Mouse (Mus musculus): ENCODE results near the gene Drg1.
A peak's percentile ranks its signal among the peaks of the same experiment; 100 is the strongest.
"Not testable (repeated sequence)": the region's sequence is repeated elsewhere in the genome, so short reads cannot be mapped to it uniquely, and the experiment has no call there.

The Drg1 gene

GRCm38 (mm10) chr11:3223105-3223504 is 43.1 kb downstream of the Drg1 start:
- no peaks in the 10 kb centered on the region for H3K9me3 ChIP-seq (ENCODE audit: low read length)
- no peaks in the 10 kb centered on the region for H3K27me3 ChIP-seq (ENCODE audit: insufficient read depth, low read length)
- peaks cover 90% of the 10 kb centered on the region for H3K36me3 ChIP-seq (ENCODE audit: insufficient read depth, low read length)
- TF ChIP-seq CTCF (conservative IDR thresholded peaks at IDR 0.05; ENCODE audit: low read length), result 0 out of 2 replicates have a peak, but pooled peaks have one; percentile 2
- no peak for TF ChIP-seq NANOG (IDR thresholded peaks at IDR 0.05; ENCODE audit: borderline replicate concordance, low read length)
- H3K4me3 ChIP-seq (replicated peaks; ENCODE audit: low read length), result no peak overlapping the region
- H3K4me1 ChIP-seq (replicated peaks; ENCODE audit: low read depth, low read length), result no peaks in the 10 kb centered on the region

GRCm38 (mm10) chr11:3212526-3212925 is 53.7 kb downstream of the Drg1 start:
- H3K9me3 ChIP-seq (ENCODE audit: low read length), result no peaks in the 10 kb centered on the region
- H3K27me3 ChIP-seq (ENCODE audit: insufficient read depth, low read length), result no peaks in the 10 kb centered on the region
- no peak overlapping the region for H3K4me3 ChIP-seq (replicated peaks; ENCODE audit: low read length)
- TF ChIP-seq NANOG (IDR thresholded peaks at IDR 0.05; ENCODE audit: borderline replicate concordance, low read length), result no peak
- H3K4me1 ChIP-seq (replicated peaks; ENCODE audit: low read depth, low read length), result peaks cover 11% of the 10 kb centered on the region
- H3K36me3 ChIP-seq (ENCODE audit: insufficient read depth, low read length), result peaks cover 88% of the 10 kb centered on the region

GRCm38 (mm10) chr11:3206783-3207182 is 59.4 kb downstream of the Drg1 start:
- Histone ChIP-seq H3K4me1 (replicated peaks; ENCODE audit: low read depth, low read length) (peaks cover 43% of the 10 kb centered on the region), H3K36me3 (ENCODE audit: insufficient read depth, low read length) (peaks cover 67% of the 10 kb centered on the region), H3K4me3 (replicated peaks; ENCODE audit: low read length) (no peak overlapping the region), H3K27me3 (ENCODE audit: insufficient read depth, low read length) (no peaks in the 10 kb centered on the region), H3K9me3 (ENCODE audit: low read length) (no peaks in the 10 kb centered on the region)
- TF ChIP-seq POU5F1 (IDR thresholded peaks at IDR 0.05; ENCODE audit: borderline replicate concordance, low read length) (no peak), NANOG (IDR thresholded peaks at IDR 0.05; ENCODE audit: borderline replicate concordance, low read length) (no peak), CTCF (conservative IDR thresholded peaks at IDR 0.05; ENCODE audit: low read length) (no peak)

GRCm38 (mm10) chr11:3205207-3205606 is 61.0 kb downstream of the Drg1 start:
- H3K4me1 ChIP-seq (replicated peaks; ENCODE audit: low read depth, low read length), result peaks cover 38% of the 10 kb centered on the region
- no peak overlapping the region for H3K4me3 ChIP-seq (replicated peaks; ENCODE audit: low read length)
- H3K27me3 ChIP-seq (ENCODE audit: insufficient read depth, low read length), result no peaks in the 10 kb centered on the region
- no peaks in the 10 kb centered on the region for H3K9me3 ChIP-seq (ENCODE audit: low read length)
- peaks cover 54% of the 10 kb centered on the region for H3K36me3 ChIP-seq (ENCODE audit: insufficient read depth, low read length)
- TF ChIP-seq NANOG (IDR thresholded peaks at IDR 0.05; ENCODE audit: borderline replicate concordance, low read length), result no peak
- TF ChIP-seq CTCF (conservative IDR thresholded peaks at IDR 0.05; ENCODE audit: low read length), result no peak
- TF ChIP-seq POU5F1 (IDR thresholded peaks at IDR 0.05; ENCODE audit: borderline replicate concordance, low read length), result no peak

- TF ChIP-seq POU5F1 (IDR thresholded peaks at IDR 0.05; ENCODE audit: borderline replicate concordance, low read length) (no peak), CTCF (conservative IDR thresholded peaks at IDR 0.05; ENCODE audit: low read length) (no peak), NANOG (IDR thresholded peaks at IDR 0.05; ENCODE audit: borderline replicate concordance, low read length) (no peak)
- H3K9me3 ChIP-seq (ENCODE audit: low read length), result no peaks in the 10 kb centered on the region
- peaks cover 38% of the 10 kb centered on the region for H3K4me1 ChIP-seq (replicated peaks; ENCODE audit: low read depth, low read length)
- H3K27me3 ChIP-seq (ENCODE audit: insufficient read depth, low read length), result no peaks in the 10 kb centered on the region
- H3K36me3 ChIP-seq (ENCODE audit: insufficient read depth, low read length), result peaks cover 43% of the 10 kb centered on the region
- H3K4me3 ChIP-seq (replicated peaks; ENCODE audit: low read length), result peak overlapping the region; percentile 76
These were observed 62.4 kb downstream of the Drg1 start for GRCm38 (mm10) chr11:3203771-3204170.

- H3K4me3 ChIP-seq (replicated peaks; ENCODE audit: low read length), result peak overlapping the region; percentile 76
- no peaks in the 10 kb centered on the region for H3K27me3 ChIP-seq (ENCODE audit: insufficient read depth, low read length)
- peaks cover 38% of the 10 kb centered on the region for H3K4me1 ChIP-seq (replicated peaks; ENCODE audit: low read depth, low read length)
- TF ChIP-seq POU5F1 (IDR thresholded peaks at IDR 0.05; ENCODE audit: borderline replicate concordance, low read length) (no peak), NANOG (IDR thresholded peaks at IDR 0.05; ENCODE audit: borderline replicate concordance, low read length) (no peak)
- H3K36me3 ChIP-seq (ENCODE audit: insufficient read depth, low read length), result peaks cover 36% of the 10 kb centered on the region
- no peaks in the 10 kb centered on the region for H3K9me3 ChIP-seq (ENCODE audit: low read length)
These were observed 63.3 kb downstream of the Drg1 start for GRCm38 (mm10) chr11:3202781-3203441.

- TF ChIP-seq NANOG (IDR thresholded peaks at IDR 0.05; ENCODE audit: borderline replicate concordance, low read length) (no peak), POU5F1 (IDR thresholded peaks at IDR 0.05; ENCODE audit: borderline replicate concordance, low read length) (no peak), CTCF (conservative IDR thresholded peaks at IDR 0.05; ENCODE audit: low read length) (no peak)
- Histone ChIP-seq H3K27me3 (ENCODE audit: insufficient read depth, low read length) (no peaks in the 10 kb centered on the region), H3K4me3 (replicated peaks; ENCODE audit: low read length) (peak within 1 kb of the TSS; percentile 76), H3K4me1 (replicated peaks; ENCODE audit: low read depth, low read length) (peaks cover 35% of the 10 kb centered on the region), H3K9me3 (ENCODE audit: low read length) (no peaks in the 10 kb centered on the region), H3K36me3 (ENCODE audit: insufficient read depth, low read length) (peaks cover 30% of the 10 kb centered on the region)
These were observed 63.9 kb downstream of the Drg1 start, which contains the start of gene Eif4enif1 for GRCm38 (mm10) chr11:3202231-3202701. Gene Eif4enif1 (plus strand): TSS chr11:3202392.

GRCm38 (mm10) chr11:3201326-3202230 is 64.6 kb downstream of the Drg1 start:
- Histone ChIP-seq H3K4me3 (replicated peaks; ENCODE audit: low read length) (peak overlapping the region; percentile 66), H3K27me3 (ENCODE audit: insufficient read depth, low read length) (no peaks in the 10 kb centered on the region), H3K36me3 (ENCODE audit: insufficient read depth, low read length) (peaks cover 24% of the 10 kb centered on the region), H3K9me3 (ENCODE audit: low read length) (no peaks in the 10 kb centered on the region), H3K4me1 (replicated peaks; ENCODE audit: low read depth, low read length) (peaks cover 28% of the 10 kb centered on the region)
- no peak for TF ChIP-seq CTCF (conservative IDR thresholded peaks at IDR 0.05; ENCODE audit: low read length)
- no peak for TF ChIP-seq NANOG (IDR thresholded peaks at IDR 0.05; ENCODE audit: borderline replicate concordance, low read length)
- no peak for TF ChIP-seq POU5F1 (IDR thresholded peaks at IDR 0.05; ENCODE audit: borderline replicate concordance, low read length)

GRCm38 (mm10) chr11:3200636-3201035 is 65.6 kb downstream of the Drg1 start:
- not testable (repeated sequence) for H3K9me3 ChIP-seq (ENCODE audit: low read length); H3K4me3 ChIP-seq (replicated peaks; ENCODE audit: low read length); H3K27me3 ChIP-seq (ENCODE audit: insufficient read depth, low read length)
- peaks cover 20% of the 10 kb centered on the region for H3K4me1 ChIP-seq (replicated peaks; ENCODE audit: low read depth, low read length)
- H3K36me3 ChIP-seq (ENCODE audit: insufficient read depth, low read length), result peaks cover 14% of the 10 kb centered on the region

All from E14TG2a.4 (cell line).